Mouse (Mus musculus) liver, embryonic 14.5 days (tissue): ENCODE data around the gene Sap30.

Experiments
- CTCF ChIP-seq: IDR thresholded peaks from 2 replicates; pipeline ENCODE4 v1.5.1; 2016; ENCODE audit warnings: antibody characterized with exemption, low read depth, control low read depth
- EP300 ChIP-seq: IDR thresholded peaks from 2 replicates; pipeline ENCODE4 v1.6.1; 2016; ENCODE audit warnings: antibody characterized with exemption, low read depth

- peak; percentile 90 for TF ChIP-seq CTCF
- TF ChIP-seq EP300: no peak
These were observed 43.1 kb upstream of the Sap30 start for GRCm38 (mm10) chr8:57530666-57531349.
